Mouse (Mus musculus) adrenal gland, postnatal 14 days (tissue): ENCODE data around the gene Tmem156. TPM values are rescaled to one million over a fixed set of nuclear protein-coding genes. Genes with fewer than 3 reads are reported as not detected.

Source experiments
- DNase-seq: peaks from one replicate; pipeline ENCODE4 v3.0.0; 2021; ENCODE audit warnings: mixed read lengths
- total RNA-seq: library from RNA; stranded (reverse); gene quantifications from 2 replicates; pipeline ENCODE4 v1.2.3, GENCODE M21; 2021

Gene Tmem156
- total RNA-seq, 1 experiment from 2014 or later: 0.44 TPM

DNA sequence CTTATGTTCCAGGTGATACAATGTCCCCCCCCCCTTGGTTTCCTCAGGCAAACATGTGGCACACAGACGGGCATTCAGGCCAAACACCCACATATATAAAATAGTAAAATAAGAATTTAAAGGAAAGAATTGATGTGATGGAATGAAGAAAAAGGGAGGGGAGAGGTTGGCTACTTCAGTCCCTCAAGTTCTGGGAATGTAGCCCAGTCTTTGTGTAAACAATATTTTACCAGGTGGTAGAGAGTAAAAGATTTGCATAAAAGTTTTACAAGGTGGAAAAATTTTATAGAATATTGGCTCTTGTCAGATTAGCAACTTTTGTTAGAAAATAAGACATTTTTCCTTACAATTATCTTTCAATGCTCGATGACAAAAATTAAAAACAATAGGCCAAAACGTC lies 4.9 kb upstream of the Tmem156 start:
- DNase-seq: no peak

DNA sequence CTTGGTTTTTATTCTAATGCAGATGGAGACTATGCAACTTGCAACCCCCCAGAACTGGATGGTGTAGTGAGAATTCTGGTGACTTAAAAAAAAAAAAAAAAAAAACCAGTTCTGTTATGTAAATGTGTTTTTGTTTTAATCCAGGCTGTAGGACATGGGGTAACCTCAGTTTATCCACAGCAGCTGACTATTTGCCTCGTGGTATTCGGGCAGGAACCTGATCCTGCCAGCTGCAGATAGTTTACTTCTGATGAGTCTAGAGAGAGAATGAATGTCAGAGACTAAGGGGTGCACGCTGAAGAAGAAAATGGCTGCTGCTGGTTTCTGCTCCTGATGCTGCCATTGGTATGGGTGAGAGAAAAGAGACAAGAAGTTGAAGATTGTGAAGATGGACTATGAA lies 4.2 kb upstream of the Tmem156 start:
- DNase-seq: no peak

DNA sequence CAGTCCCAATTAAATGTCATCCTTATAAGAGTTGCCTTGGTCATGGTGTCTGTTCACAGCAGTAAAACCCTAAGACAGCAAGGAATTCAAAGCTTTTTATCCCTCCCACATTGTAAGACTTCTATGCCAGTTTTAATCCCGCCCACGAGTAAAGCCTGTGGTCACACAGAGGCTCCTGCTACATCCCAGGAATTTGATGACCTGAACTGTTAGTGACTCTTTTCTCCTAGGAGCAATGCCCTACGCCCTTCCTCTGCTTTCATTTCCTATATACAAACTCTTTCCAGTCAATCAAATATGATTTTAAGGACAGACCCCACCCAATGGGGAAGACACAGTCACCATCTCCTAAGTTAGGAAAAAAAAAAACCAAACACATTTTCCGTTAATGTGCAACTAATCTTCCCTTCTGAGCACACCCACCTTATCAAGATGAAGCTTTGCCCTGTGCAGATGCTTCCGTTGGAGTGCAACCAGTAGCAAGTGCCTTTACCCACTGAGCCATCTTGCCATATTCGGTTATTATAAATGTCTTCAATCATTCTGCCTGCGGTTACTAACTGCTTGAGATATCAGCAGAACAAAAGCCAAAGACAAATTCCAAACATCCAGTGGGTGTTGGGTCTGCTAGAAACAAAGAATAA lies 3.1 kb upstream of the Tmem156 start:
- no peak for DNase-seq

DNA sequence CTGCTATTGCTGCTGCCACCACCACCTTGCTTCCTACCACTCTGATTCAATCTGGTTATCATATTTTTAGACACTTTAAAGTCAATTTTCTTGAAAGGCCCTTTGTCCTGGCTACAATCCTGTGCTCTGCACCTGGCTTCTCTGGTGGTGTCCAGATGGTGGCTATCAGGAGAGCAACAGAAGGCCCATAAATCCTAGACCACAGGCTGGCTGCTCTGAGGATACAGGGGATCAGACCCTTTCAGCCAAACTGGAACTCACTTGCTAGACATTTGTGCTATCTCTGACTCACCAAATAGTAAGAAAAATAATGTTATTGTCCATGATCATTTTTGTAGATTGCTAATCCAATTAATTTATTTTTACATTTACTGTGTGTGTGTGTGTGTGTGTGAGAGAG lies 1.8 kb upstream of the Tmem156 start:
- no peak for DNase-seq

DNA sequence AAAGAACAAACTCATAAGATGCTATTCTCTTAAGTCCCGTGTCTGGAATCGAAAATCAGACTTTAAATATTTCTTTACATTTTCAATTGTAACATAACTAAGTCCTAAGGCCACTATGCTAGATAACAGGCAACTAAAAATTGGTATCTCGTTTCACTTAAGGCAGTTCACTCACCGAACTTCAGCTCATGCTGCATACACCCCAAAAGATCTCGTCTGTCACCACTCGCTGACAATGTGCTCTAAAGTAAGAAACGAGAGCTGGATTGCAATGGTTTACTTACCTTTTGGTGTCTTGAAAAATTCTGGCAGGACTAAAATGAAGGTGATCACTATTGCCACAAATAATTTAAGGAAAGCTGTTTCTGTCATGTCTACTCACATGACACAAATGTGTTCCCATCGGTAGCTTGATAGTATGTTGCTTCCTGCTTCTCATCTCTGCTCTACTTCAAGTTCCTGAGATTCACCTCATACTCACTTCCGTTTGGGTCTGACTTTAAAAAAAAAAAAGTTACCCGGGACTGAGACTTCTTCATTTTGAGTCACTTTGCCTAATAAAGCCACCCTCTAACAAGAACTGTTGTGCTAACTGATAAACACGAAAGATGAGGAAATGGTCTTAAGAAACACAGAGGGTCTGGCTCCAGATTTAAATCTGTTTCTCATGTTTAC lies 611 bp downstream of the Tmem156 start:
- DNase-seq: no peak

DNA sequence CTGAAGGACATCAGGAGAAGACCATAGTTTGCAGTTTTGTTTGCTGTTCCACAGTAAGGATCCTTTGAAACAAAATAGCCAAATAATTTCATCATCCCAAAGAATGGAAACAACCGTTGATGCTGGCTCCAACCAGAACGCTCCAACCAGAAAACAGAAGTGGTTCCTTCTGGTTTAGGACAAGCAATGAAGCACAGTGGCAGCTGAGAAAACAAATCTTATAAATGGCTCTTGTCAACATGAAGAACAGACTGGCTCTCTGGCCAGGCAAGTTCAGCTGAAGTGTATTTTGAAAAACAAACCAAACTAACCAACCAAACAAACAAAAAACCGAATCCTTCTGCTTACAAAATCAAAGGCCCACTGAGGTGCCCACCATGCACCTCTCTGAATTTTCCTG lies 2.2 kb downstream of the Tmem156 start:
- no peak for DNase-seq

DNA sequence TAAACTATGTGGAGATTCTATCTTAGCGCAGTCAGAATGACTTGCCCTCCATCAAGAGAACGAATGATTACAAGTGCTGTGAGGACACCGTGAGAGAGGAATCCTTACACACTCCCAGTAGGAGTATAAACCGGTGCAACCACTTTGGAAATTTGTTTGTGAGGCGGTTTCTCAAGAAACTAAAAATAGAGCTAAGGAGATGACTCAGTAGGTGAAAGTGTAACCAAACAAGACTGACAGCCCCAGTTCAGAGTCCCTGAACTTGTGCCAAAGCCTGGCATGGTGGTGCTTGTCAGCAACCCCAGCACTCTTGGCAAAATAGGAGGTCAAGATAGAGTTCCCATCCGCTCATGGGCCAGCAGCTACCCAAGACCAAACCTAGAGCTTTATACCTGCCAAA lies 5.4 kb downstream of the Tmem156 start:
- DNase-seq: peak; percentile 80

DNA sequence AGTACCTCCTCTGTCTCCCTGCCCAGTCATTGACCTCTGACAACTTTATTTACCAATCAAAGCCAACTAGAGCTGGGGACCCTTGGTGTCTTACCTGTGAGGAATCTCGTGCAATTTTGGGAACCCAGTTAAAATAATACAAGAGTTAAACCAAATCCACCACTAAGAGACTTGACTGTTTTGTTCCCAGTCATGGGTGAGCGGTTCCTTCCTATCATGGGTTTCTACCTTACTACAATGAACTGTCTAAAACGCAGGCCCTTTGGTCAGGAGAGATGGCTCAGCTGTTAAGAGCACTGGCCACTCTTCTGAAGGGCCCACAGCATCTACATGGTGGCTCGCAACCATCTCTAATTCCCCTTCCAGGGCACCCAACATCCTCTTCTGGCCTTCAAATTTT lies 10.1 kb downstream of the Tmem156 start:
- no peak for DNase-seq

DNA sequence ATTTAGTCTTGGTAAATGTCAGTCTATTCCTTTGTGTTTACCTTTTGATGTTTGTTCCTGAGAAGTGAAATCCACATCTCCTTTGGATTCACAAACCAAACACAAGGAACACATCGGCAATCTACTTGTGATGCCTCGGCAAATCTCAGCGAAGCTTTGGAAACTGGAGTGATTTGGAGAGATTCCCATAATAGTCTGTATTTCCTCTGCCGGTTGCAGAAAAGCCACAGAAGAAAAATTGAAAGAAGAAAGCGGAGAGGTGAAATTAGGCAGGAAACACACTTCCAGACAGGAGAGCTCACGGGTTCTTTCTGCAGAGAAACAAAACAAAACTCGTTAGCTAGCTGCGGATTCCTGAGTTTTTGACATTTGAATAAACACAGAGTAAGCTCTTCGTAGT lies 12.1 kb downstream of the Tmem156 start:
- DNase-seq: peak; percentile 13

DNA sequence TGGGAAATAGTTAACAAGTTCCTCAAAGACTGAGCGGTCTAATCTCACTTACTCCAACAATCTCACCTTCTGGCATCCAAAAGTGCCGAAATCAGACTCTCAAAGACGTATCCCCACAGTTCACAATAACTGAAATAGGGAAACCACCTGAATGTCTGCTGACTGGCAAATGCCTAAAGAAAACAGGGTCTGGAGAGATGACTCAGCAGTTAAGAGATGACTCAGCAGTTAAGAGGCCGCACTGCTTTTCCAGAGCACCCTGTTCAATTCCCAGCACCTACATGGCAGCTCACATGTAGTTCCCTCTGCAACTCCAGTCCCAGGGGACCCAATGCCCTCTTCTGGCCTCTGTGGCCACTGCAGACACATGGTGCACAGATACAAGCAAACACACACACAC lies 13.9 kb downstream of the Tmem156 start:
- DNase-seq: no peak

DNA sequence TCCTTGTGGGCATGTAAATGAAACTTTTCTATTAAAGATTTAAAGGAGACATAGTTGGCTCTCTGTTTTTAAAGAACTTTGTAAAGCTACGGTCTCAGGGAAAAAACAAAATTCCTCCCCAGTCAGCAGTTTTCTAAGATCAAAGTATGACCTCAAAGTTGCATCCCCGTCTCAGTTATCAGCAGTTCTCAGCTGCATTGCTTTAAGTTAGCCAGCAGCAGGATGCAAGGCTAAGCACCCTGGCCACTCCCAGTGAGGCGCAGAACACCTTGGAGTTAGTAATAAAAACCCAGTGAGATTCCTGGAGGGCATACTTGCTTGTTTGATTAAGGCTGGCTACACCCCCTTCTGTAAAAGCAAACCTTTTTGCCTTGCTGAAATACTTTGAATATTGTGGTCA lies 15.2 kb downstream of the Tmem156 start:
- no peak for DNase-seq

DNA sequence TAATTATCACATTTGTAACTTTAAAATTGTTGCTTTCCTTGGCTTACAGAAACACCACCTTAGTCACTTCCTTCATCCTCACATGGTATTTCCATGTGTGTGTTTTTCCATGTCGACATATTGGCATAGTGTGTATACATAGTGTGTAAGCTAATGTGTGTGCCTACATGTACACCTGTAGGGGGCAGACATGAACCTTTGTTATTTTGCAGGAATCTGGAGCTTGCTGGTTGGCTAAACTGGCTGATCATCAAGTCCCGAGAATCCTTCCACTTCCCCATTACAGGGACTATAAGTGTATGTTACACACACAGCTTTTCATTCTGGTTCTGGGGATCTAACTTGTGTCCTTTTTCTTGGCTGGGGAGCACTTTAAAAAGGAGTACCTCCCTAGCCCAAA lies 15.8 kb downstream of the Tmem156 start:
- DNase-seq: no peak

DNA sequence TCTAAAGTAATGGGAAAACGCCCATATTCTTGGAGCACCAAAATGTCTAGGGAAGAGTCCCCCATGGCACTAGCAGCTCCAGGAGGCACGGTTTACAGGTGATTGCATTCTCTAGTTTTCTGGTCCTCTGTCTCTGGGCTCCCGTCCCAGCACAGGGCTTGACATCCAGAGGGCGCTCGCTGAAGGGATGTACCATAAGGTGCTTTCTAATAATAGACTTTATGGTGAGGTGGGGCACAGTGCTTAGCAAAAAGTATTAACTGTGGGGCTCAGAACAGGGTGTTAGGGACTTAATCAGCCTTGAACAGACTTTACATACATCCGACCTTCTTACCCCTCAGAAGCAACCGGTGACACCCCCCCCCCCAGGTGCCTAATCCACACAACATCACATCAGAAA lies 17.2 kb downstream of the Tmem156 start:
- DNase-seq: peak; percentile 16

DNA sequence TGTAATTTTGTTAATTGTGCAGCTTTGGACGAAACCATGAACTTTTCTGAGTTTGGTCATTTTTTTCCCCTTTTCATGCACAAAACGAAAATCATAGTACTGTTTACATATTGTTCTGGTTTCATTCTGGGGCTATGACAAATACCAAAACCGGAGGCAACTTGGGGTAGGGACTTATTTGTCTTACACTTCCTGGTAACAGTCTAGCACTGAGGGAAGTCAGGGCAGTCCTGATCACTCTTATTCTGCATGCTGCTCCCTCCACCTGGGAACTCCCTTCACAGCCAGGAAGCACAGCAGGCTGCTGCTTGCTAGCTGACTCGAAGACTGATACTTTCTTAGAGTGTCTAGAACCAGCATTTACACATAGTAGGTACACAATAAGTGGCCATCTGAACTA lies 18.7 kb downstream of the Tmem156 start:
- DNase-seq: no peak

DNA sequence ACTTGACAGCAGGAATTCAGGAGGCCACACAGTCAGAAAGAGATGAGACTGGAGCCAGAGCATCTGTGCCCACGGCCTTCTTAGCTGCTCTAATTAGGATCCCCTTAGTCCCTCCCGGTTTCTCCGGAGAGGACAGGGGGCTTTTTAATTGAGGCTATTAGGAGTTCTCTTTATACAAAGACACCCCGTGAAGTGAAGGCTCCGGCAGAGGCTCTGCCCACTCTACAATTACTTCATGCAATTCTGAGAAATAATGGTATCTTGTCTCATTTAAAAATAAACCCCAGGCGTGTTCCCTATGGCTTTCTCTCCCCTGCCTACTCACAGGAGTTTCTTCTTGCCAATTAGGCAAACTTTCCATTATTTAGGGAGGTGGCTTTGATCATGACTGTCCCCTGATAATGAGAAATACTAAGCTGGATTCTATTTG lies 20.2 kb downstream of the Tmem156 start:
- no peak for DNase-seq

DNA sequence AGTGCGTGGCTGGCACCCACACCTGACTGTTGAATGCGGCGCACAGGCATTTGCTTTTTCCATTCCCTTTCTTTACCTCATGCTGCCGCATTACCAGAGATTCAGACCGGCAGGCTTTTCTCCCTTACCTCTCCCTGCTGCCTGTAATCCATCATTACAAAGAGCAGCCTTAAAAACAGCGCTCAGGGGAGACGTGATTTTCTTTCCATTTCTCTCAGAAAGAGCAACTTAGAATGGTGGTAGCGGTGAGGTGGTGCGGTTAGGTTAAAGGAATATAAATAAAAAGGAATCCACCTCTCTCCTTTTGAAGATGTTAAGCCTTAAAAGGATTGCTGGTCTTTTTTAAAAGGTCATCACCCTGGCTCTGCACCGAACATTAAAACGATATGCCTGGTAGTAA lies 22.1 kb downstream of the Tmem156 start:
- DNase-seq: no peak

DNA sequence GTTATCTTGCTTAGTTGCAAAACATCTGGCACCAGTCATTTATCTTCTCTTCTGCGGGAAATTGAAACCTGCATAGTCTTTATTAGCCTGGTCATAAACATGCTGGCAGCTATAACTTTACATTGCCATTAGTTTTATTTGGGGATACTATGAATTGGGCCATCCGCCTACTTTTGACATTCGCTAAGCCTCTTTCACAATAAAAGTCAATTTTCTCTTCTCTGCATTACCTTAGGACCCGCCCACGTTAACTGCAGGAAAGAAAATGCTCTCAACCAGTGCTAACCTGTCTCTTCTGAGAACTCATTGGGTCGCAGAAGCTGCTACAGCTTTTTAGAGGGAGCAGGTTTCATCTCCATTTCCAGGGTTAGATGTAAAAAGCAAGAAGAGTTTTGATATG lies 23.8 kb downstream of the Tmem156 start:
- no peak for DNase-seq

DNA sequence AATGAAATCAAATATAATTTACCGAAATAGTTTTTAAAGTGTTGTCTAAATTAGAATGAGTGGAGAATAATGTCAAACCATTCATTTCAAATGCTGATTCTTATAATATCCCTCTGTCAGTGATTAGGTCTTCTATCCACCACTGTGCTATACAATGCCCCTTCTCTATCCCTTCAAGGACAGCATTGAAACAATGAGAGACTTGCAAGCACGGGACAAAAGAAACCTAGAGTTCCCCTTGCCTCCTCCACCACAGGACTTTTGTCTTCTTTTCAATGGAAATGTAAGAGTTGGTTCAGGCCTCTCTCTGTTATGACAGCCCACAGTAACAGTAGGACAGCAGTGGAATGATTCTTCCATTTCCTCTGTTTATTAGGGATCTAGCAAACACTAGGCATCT lies 28.7 kb downstream of the Tmem156 start:
- DNase-seq: no peak

DNA sequence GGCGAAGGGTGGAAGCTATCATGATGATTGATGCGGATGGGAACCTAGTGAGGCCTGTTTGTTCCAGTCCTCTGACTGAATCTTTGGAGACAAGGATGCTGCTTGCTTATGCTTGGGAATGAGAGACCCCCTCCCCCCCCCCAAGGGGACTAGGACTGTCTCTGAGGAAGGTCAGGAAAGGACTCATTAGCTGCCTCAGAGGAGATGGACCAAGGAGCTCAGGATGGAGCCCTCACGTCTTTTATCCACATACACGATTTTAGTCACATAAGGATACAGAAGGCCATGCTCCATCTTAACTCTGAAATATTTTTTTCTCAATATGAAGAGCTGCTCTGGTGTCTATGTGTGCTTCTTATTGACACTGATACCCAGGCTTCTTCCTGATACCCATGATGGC lies 29.7 kb downstream of the Tmem156 start:
- no peak for DNase-seq

DNA sequence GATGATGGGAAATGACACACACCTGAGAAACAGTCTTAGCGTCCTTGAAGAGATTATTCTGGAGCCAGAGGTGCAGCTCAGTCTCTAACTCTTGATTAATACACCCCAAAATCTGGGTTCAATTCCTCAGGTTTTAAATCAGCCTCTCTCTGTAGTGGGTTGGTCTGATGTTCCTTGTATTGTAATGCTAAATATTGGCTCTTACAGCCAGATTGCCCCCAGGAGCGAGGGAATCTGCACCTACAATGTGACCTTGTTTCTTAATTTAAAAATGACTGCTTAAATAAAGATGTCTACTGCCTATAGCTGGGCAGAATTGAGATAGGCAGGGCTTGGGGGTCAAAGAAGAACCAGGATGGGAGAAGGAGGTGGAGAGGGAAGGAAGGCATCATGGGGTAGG lies 32.1 kb downstream of the Tmem156 start:
- DNase-seq: no peak

DNA sequence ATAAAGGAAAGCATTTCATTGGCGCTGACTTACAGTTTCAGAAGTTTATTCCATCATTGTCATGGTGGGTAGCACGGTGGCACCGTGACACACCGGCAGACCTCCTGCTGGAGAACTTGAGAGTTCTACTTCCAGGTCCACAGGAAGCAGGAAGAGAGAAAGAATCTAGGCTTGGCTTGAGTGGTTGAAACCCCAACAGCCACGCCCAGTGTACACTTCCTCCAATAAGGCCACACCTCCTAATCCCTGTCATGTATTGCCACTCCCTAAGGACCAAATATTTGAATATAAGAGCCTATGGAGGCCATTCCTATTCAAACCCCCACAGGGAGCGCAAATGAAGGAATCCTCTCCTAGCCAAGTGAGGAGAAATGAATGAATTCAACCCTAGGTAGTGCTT lies 34.3 kb downstream of the Tmem156 start:
- no peak for DNase-seq

DNA sequence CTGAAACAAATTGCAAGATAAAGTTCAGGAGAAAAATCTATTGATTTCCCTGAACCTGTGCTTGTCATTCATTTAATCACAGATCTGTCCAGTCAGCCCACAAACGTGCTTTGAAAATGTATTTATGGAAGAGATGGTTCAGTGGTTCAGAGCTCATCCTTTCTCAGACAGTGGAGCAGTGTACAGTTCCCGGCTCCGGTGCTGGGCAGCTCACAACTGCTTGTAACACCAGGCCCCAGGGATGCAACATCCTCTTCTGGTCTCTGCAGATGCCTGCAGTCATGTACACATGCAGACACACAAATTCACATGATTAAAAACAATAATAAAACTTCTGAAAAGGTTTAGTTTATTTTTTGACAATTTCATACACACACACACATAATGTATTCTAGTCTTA lies 40.4 kb downstream of the Tmem156 start:
- DNase-seq: no peak

DNA sequence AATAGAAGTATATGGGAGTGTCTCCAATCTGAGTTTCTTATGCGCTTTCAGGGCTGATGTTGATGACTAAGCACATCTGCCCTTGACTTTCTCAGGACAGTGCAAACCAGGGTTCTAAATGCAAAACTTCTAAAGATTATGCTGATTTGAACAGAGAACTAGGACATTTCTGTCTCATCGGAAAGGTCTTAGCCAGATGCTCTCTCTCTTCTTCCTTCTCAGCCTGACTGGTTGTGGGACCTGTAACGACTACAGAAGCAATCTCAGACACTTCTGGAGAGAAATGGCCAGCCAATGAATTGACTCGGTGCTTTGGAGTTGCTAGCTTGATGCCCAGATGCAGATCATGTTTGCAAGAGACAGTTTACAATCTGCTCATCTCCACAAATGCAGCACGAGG lies 42.1 kb downstream of the Tmem156 start:
- no peak for DNase-seq

DNA sequence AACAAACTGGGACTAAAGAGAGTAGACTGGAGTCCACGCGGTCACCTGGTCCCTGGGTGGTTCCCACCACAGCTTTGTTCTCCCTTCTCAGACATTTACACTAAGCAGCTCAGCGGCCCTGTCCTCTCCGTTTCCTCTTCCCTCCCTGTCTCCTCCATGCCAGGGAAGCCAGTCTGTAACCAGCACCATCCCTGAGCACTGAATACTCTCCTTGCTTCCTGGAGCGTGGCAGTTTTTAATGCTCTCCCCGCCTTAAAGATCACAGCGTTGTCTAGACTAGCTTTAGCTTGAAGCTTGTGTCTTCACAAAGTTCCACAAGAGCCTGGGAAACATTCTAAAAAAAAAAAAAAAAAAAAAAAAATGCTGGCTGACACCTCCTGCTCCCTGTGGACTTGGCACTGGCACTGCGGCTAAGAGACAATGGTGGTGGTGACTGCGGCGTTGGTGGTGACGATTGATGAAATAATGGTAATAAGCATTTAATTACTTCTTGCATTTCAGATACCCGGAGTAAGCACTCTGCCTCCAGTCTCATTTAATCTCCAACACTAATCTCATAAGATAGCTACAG lies 44.6 kb downstream of the Tmem156 start:
- no peak for DNase-seq
